In the genomic region with DNA sequence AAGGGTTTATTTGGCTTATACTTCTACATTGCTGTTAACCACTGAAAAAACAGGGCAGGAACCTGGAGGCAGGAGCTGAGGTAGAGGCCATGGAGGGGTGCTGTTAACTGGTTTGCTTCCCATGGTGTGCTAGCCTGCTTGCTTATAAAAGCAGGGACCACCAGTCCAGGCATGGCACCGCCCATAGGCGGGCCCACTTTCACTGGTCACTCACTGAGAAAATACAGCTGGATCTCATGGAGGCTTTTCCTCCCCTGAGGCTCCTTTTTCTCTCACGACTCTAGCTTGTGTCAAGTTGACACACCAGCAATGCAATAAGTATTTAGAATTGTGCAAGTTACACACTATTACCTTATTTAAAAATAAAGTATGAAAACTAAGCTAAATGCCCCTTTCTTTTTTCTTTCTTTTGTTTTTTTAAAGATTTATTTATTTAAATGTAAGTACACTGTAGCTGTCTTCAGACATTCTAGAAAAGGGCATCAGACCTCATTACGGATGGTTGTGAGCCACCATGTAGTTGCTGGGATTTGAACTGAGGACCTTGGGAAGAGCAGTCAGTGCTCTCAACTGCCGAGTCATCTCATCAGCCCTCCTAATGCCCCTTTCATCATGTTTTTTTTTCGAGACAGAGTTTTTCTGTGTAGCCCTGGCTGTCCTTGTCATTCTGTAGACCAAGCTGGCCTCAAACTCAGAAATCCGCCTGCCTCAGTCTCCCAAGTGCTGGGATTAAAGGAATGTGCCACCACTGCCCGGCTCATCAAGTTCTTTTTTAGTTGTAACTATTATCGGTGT, we compare ENCODE assay signal across 8 mouse cellular contexts. TPM values are rescaled to one million over a fixed set of nuclear protein-coding genes. Genes with fewer than 3 reads are reported as not detected.
DNase-seq lines count a peak whose midpoint lies in the region; ATAC-seq and TF ChIP-seq lines count a peak whose summit lies in the region.

No protein-coding gene starts in this region.

- 0 out of 2 replicates have a peak overlapping the region, but pooled peaks have one; percentile 32 for H3K9ac ChIP-seq in intestine, embryonic 14.5 days (ENCODE audit: low read length)
- no peak overlapping the region for H3K9ac ChIP-seq in intestine, embryonic 16.5 days (ENCODE audit: low read depth, low read length)
- no peak overlapping the region for H3K9ac ChIP-seq in midbrain, embryonic 12.5 days (replicated peaks)

- H3K4me2 ChIP-seq in intestine, embryonic 14.5 days (ENCODE audit: low read length): peak overlapping the region; percentile 54
- H3K4me2 ChIP-seq in intestine, embryonic 16.5 days (ENCODE audit: low read depth, low read length): no peak overlapping the region; the same call in 1 of the 2 replicates
- H3K4me2 ChIP-seq in midbrain, embryonic 12.5 days (replicated peaks): peak overlapping the region; percentile 65

- peak overlapping the region; percentile 94; the same call in 1 of the 2 replicates for H3K27ac ChIP-seq in intestine, embryonic 14.5 days (ENCODE audit: low read depth)
- H3K27ac ChIP-seq in intestine, embryonic 16.5 days (ENCODE audit: low read length): no peak overlapping the region
- 0 out of 2 replicates have a peak overlapping the region, but pooled peaks have one; percentile 0 for H3K27ac ChIP-seq in bone marrow macrophage, adult 2 months (ENCODE audit: insufficient read depth, low read depth, low read length)
- 0 out of 2 replicates have a peak overlapping the region, but pooled peaks have one; percentile 20 for H3K27ac ChIP-seq in midbrain, embryonic 12.5 days (replicated peaks)

- H3K9me3 ChIP-seq in intestine, embryonic 14.5 days (ENCODE audit: control insufficient read depth, low read length): no peaks in the 10 kb centered on the region
- no peaks in the 10 kb centered on the region for H3K9me3 ChIP-seq in intestine, embryonic 16.5 days (ENCODE audit: control insufficient read depth, low read length)
- H3K9me3 ChIP-seq in midbrain, embryonic 12.5 days: no peaks in the 10 kb centered on the region

- TF ChIP-seq POLR2A in bone marrow macrophage, adult 2 months (IDR thresholded peaks at IDR 0.05; ENCODE audit: borderline replicate concordance, low read depth, low read length): no peak

- no peaks in the 10 kb centered on the region for H3K27me3 ChIP-seq in intestine, embryonic 14.5 days (replicated peaks; ENCODE audit: control insufficient read depth, insufficient read depth, low read length)
- no peaks in the 10 kb centered on the region for H3K27me3 ChIP-seq in intestine, embryonic 16.5 days (replicated peaks; ENCODE audit: control insufficient read depth, insufficient read depth, low read length)
- no peaks in the 10 kb centered on the region for H3K27me3 ChIP-seq in midbrain, embryonic 12.5 days

- no peak for TF ChIP-seq CTCF in bone marrow macrophage, adult 2 months (IDR thresholded peaks at IDR 0.05; ENCODE audit: low read depth, low read length)

- 0 out of 2 replicates have a peak, but pooled peaks cover 6% of the 10 kb centered on the region for H3K4me1 ChIP-seq in intestine, embryonic 14.5 days (replicated peaks; ENCODE audit: control insufficient read depth, insufficient read depth, low read length)
- 0 out of 2 replicates have a peak, but pooled peaks cover 2% of the 10 kb centered on the region for H3K4me1 ChIP-seq in intestine, embryonic 16.5 days (ENCODE audit: control insufficient read depth, insufficient read depth, low read length)
- peaks cover 11% of the 10 kb centered on the region for H3K4me1 ChIP-seq in bone marrow macrophage, adult 2 months (ENCODE audit: control insufficient read depth, insufficient read depth, low read length)
- peaks cover 11% of the 10 kb centered on the region for H3K4me1 ChIP-seq in midbrain, embryonic 12.5 days

- 54% methylated on average over 9 of the region's 9 CpGs for WGBS in intestine, embryonic 14.5 days
- 46% methylated on average over 9 of the region's 9 CpGs for WGBS in intestine, embryonic 16.5 days
- WGBS in midbrain, embryonic 12.5 days: 62% methylated on average over 9 of the region's 9 CpGs

- peak overlapping the region; percentile 72 for H3K4me3 ChIP-seq in intestine, embryonic 14.5 days (ENCODE audit: low read depth, low read length)
- no peak overlapping the region for H3K4me3 ChIP-seq in intestine, embryonic 16.5 days (ENCODE audit: low read length)
- H3K4me3 ChIP-seq in bone marrow macrophage, adult 2 months (ENCODE audit: insufficient read depth, low read length): peak overlapping the region; percentile 40
- peak overlapping the region; percentile 99 for H3K4me3 ChIP-seq in midbrain, embryonic 12.5 days

- H3K36me3 ChIP-seq in intestine, embryonic 14.5 days (ENCODE audit: control insufficient read depth, insufficient read depth, low read length): no peaks in the 10 kb centered on the region
- H3K36me3 ChIP-seq in intestine, embryonic 16.5 days (ENCODE audit: control insufficient read depth, insufficient read depth, low read length): no peaks in the 10 kb centered on the region
- H3K36me3 ChIP-seq in midbrain, embryonic 12.5 days: no peaks in the 10 kb centered on the region

- no peak for ATAC-seq in intestine, embryonic 14.5 days (replicated peaks; ENCODE audit: low FRiP score, low TSS enrichment, low read depth)
- no peak for ATAC-seq in intestine, embryonic 16.5 days
- ATAC-seq in midbrain, embryonic 12.5 days (ENCODE audit: low FRiP score, low read depth): no peak
- ATAC-seq in megakaryocyte progenitor cell, adult 5-6 weeks (replicated peaks; ENCODE audit: poor library complexity): no peak

- DNase-seq in intestine, embryonic 14.5 days (ENCODE audit: low spot score): no peak
- peak; percentile 14 for DNase-seq in heart, postnatal 4 days
- DNase-seq in spleen, postnatal 14 days (ENCODE audit: low spot score in 2 of 2): no peak
- no peak for DNase-seq in B cell, adult 2 months

RNA-seq across cellular contexts. Expression of a gene that starts 1.0 kb away (rescaled TPM):
- polyA plus RNA-seq in intestine, embryonic 14.5 days (2014; fragmentation: Nextera tagmentation; extraction: Ambion mirVana): 18.8 and 20.8 TPM in 2 replicates
- polyA plus RNA-seq in intestine, embryonic 16.5 days (2015; fragmentation: Nextera tagmentation; extraction: Ambion mirVana): 13.6 and 14.7 TPM in 2 replicates
- 17.9 and 19.6 TPM in 2 replicates for polyA plus RNA-seq in bone marrow macrophage, adult 2 months (2012; ENCODE audit: insufficient read depth, insufficient read length, missing spikeins)
- total RNA-seq in heart, postnatal 4 days (2021): 10 to 100 TPM; 34.7 to 35.6 TPM
- polyA plus RNA-seq in midbrain, embryonic 12.5 days (2016; fragmentation: Nextera tagmentation; extraction: Ambion mirVana): 29.1 and 35.8 TPM in 2 replicates
- 24.5 and 35.5 TPM in 2 replicates for total RNA-seq in megakaryocyte progenitor cell, adult 5-6 weeks (2015)
- total RNA-seq in megakaryocyte progenitor cell, adult 5-6 weeks (2017): 23.3 and 30.8 TPM in 2 replicates

RNA-seq across cellular contexts. Expression of a gene that starts 53.8 kb away (rescaled TPM):
- polyA plus RNA-seq in intestine, embryonic 14.5 days (2014; fragmentation: Nextera tagmentation; extraction: Ambion mirVana): 25.0 and 26.2 TPM in 2 replicates
- 14.4 and 16.8 TPM in 2 replicates for polyA plus RNA-seq in intestine, embryonic 16.5 days (2015; fragmentation: Nextera tagmentation; extraction: Ambion mirVana)
- polyA plus RNA-seq in bone marrow macrophage, adult 2 months (2012; ENCODE audit: insufficient read depth, insufficient read length, missing spikeins): 10.5 and 11.2 TPM in 2 replicates
- total RNA-seq in heart, postnatal 4 days (2021): 10 to 100 TPM; 22.2 to 23.6 TPM
- 37.4 and 41.0 TPM in 2 replicates for polyA plus RNA-seq in midbrain, embryonic 12.5 days (2016; fragmentation: Nextera tagmentation; extraction: Ambion mirVana)
- total RNA-seq in megakaryocyte progenitor cell, adult 5-6 weeks (2015): 17.1 and 18.2 TPM in 2 replicates
- 58.3 and 65.7 TPM in 2 replicates for total RNA-seq in megakaryocyte progenitor cell, adult 5-6 weeks (2017)

RNA-seq across cellular contexts. Expression of a gene that starts 59.8 kb away (rescaled TPM):
- not detected in 2 replicates for polyA plus RNA-seq in intestine, embryonic 14.5 days (2014; fragmentation: Nextera tagmentation; extraction: Ambion mirVana)
- polyA plus RNA-seq in intestine, embryonic 16.5 days (2015; fragmentation: Nextera tagmentation; extraction: Ambion mirVana): not detected in 2 replicates
- not detected in 2 replicates for polyA plus RNA-seq in bone marrow macrophage, adult 2 months (2012; ENCODE audit: insufficient read depth, insufficient read length, missing spikeins)
- total RNA-seq in heart, postnatal 4 days (2021): 1 to 10 TPM; 2.1 to 2.9 TPM
- polyA plus RNA-seq in midbrain, embryonic 12.5 days (2016; fragmentation: Nextera tagmentation; extraction: Ambion mirVana): not detected in 2 replicates
- total RNA-seq in megakaryocyte progenitor cell, adult 5-6 weeks (2015): not detected in 2 replicates
- not detected in 2 replicates for total RNA-seq in megakaryocyte progenitor cell, adult 5-6 weeks (2017)
